Mouse (Mus musculus) adrenal gland (tissue): ENCODE results near the gene Ndufv1.

Source experiments
- intact Hi-C: fragments of 180-260 bp; cut with DNase I; formaldehyde crosslinking; loops from one replicate; pipeline ENCODE4 v1.15.1; 2025

Ndufv1 gene

GRCm38 (mm10) chr19:4005091-4005490, 7.5 kb downstream of the Ndufv1 start:
- intact Hi-C loops: no loop called here

- intact Hi-C loops: no loop called here
These were observed 8.3 kb downstream of the Ndufv1 start for GRCm38 (mm10) chr19:4004331-4004730.

GRCm38 (mm10) chr19:4003641-4004040, 9.0 kb downstream of the Ndufv1 start:
- intact Hi-C loops: no loop called here

GRCm38 (mm10) chr19:4003112-4003511, 9.5 kb downstream of the Ndufv1 start, which contains the start of gene Doc2g:
Gene Doc2g, plus strand, starts transcription at chr19:4003313.
- intact Hi-C loops: no loop called here

- intact Hi-C loops: no loop called here
These were observed 10.9 kb downstream of the Ndufv1 start for GRCm38 (mm10) chr19:4001752-4002151.

- intact Hi-C loops: no loop called here
These were observed 11.6 kb downstream of the Ndufv1 start for GRCm38 (mm10) chr19:4000949-4001525.

GRCm38 (mm10) chr19:4000119-4000900, 12.3 kb downstream of the Ndufv1 start, which contains the start of the genes Nudt8 and Gm49405:
Gene Nudt8, plus strand, starts transcription at chr19:4000580.
Gene Gm49405, plus strand, starts transcription at chr19:4000626.
- intact Hi-C loops: no loop called here

GRCm38 (mm10) chr19:3999121-3999730, 13.4 kb downstream of the Ndufv1 start:
- intact Hi-C loops: no loop called here

- intact Hi-C loops: no loop called here
These were observed 14.3 kb downstream of the Ndufv1 start for GRCm38 (mm10) chr19:3998335-3998734.

GRCm38 (mm10) chr19:3997231-3997630, 15.4 kb downstream of the Ndufv1 start:
- intact Hi-C loops: no loop called here

GRCm38 (mm10) chr19:3996747-3997146, 15.9 kb downstream of the Ndufv1 start:
- intact Hi-C loops: no loop called here

GRCm38 (mm10) chr19:3996106-3996505, 16.5 kb downstream of the Ndufv1 start:
- intact Hi-C loops: no loop called here

GRCm38 (mm10) chr19:3995505-3995904, 17.1 kb downstream of the Ndufv1 start:
- intact Hi-C loops: no loop called here

- intact Hi-C loops: no loop called here
These were observed 17.7 kb downstream of the Ndufv1 start for GRCm38 (mm10) chr19:3994932-3995331.

- intact Hi-C loops: no loop called here
These were observed 20.2 kb downstream of the Ndufv1 start, which contains the start of gene Tbx10 for GRCm38 (mm10) chr19:3992416-3992815. Gene Tbx10, plus strand, starts transcription at chr19:3992752.

GRCm38 (mm10) chr19:3991966-3992365, 20.6 kb downstream of the Ndufv1 start:
- intact Hi-C loops: no loop called here

- intact Hi-C loops: no loop called here
These were observed 21.0 kb downstream of the Ndufv1 start for GRCm38 (mm10) chr19:3991562-3991961.

GRCm38 (mm10) chr19:3990804-3991203, 21.8 kb downstream of the Ndufv1 start:
- intact Hi-C loops: no loop called here

GRCm38 (mm10) chr19:3988750-3989149, 23.9 kb downstream of the Ndufv1 start:
- intact Hi-C loops: no loop called here

- intact Hi-C loops: no loop called here
These were observed 24.5 kb downstream of the Ndufv1 start for GRCm38 (mm10) chr19:3988066-3988465.

GRCm38 (mm10) chr19:3986334-3986733, 26.3 kb downstream of the Ndufv1 start, which contains the start of gene Acy3:
Gene Acy3, plus strand, starts transcription at chr19:3986570.
- intact Hi-C loops: no loop called here

GRCm38 (mm10) chr19:3985261-3985681, 27.3 kb downstream of the Ndufv1 start:
- intact Hi-C loops: no loop called here
